11 mouse cellular contexts compared by ENCODE assay signal in genomic region chr5:140661875-140662643, GRCm38 (mm10). TPM values are rescaled to one million over a fixed set of nuclear protein-coding genes. Genes with fewer than 3 reads are reported as not detected.
A peak's percentile ranks its signal among the peaks of the same experiment; 100 is the strongest.
DNase-seq lines count a peak whose midpoint lies in the region; ATAC-seq and TF ChIP-seq lines count a peak whose summit lies in the region.
"Had no signal": no experiment of that assay in that cellular context is flagged by ENCODE, and none has a peak within 500 bp of the region (broad histone marks: within the 10 kb centered on the region; RNA-seq: fewer than 3 reads in every experiment).

No protein-coding gene starts in this region.

- no peak for TF ChIP-seq POLR2A in olfactory bulb, adult 2 months (IDR thresholded peaks at IDR 0.05; ENCODE audit: insufficient read depth, low read depth, low read length)

- TF ChIP-seq CTCF in liver, postnatal 0 days (IDR thresholded peaks at IDR 0.05; ENCODE audit: low read depth), result no peak
- TF ChIP-seq CTCF in olfactory bulb, adult 2 months (IDR thresholded peaks at IDR 0.05; ENCODE audit: insufficient read depth, low read depth, low read length), result no peak

- 0 out of 2 replicates have a peak overlapping the region, but pooled peaks have one; percentile 26 for H3K4me2 ChIP-seq in liver, postnatal 0 days (ENCODE audit: low read depth, low read length)
- H3K4me2 ChIP-seq in liver, embryonic 11.5 days, result no peak overlapping the region
- no peak overlapping the region for H3K4me2 ChIP-seq in forebrain, embryonic 13.5 days
- H3K4me2 ChIP-seq: liver, embryonic 13.5 days had no signal

- no peaks in the 10 kb centered on the region for H3K27me3 ChIP-seq in liver, postnatal 0 days (ENCODE audit: insufficient read depth, low read length)
- H3K27me3 ChIP-seq in liver, embryonic 11.5 days (replicated peaks; ENCODE audit: control insufficient read depth, insufficient read depth, low read length), result no peaks in the 10 kb centered on the region
- H3K27me3 ChIP-seq in forebrain, embryonic 13.5 days, result no peaks in the 10 kb centered on the region

- H3K4me3 ChIP-seq in liver, postnatal 0 days (ENCODE audit: low read depth, low read length), result no peak overlapping the region
- no peak overlapping the region for H3K4me3 ChIP-seq in liver, embryonic 11.5 days (ENCODE audit: low read depth, low read length)
- H3K4me3 ChIP-seq in forebrain, embryonic 13.5 days, result no peak overlapping the region
- H3K4me3 ChIP-seq in olfactory bulb, adult 2 months (ENCODE audit: insufficient read depth, low read depth, low read length), result no peak overlapping the region
- H3K4me3 ChIP-seq: liver, embryonic 13.5 days had no signal

- peaks cover 10% of the 10 kb centered on the region for H3K4me1 ChIP-seq in liver, postnatal 0 days (ENCODE audit: insufficient read depth)
- H3K4me1 ChIP-seq in liver, embryonic 11.5 days (replicated peaks; ENCODE audit: control insufficient read depth, insufficient read depth, low read length), result peaks cover 17% of the 10 kb centered on the region
- H3K4me1 ChIP-seq in forebrain, embryonic 13.5 days, result peaks cover 71% of the 10 kb centered on the region
- peaks cover 66% of the 10 kb centered on the region for H3K4me1 ChIP-seq in olfactory bulb, adult 2 months (ENCODE audit: control insufficient read depth, insufficient read depth, low read length)

- no peak for TF ChIP-seq EP300 in liver, postnatal 0 days (IDR thresholded peaks at IDR 0.05; ENCODE audit: low read depth)

- no peak for DNase-seq in frontal cortex, postnatal 25 days (ENCODE audit: low spot score in 2 of 2)
- DNase-seq in liver, postnatal 0 days, result no peak
- DNase-seq in liver, embryonic 11.5 days (ENCODE audit: low spot score), result no peak
- DNase-seq: cerebellum, adult 9-11 months; gastrocnemius, postnatal 14 days; liver, embryonic 13.5 days had no signal

- H3K9me3 ChIP-seq in liver, postnatal 0 days (ENCODE audit: low read length), result no peaks in the 10 kb centered on the region
- H3K9me3 ChIP-seq in liver, embryonic 11.5 days (ENCODE audit: control insufficient read depth, low read length), result no peaks in the 10 kb centered on the region
- no peaks in the 10 kb centered on the region for H3K9me3 ChIP-seq in forebrain, embryonic 13.5 days (replicated peaks)
- H3K9me3 ChIP-seq: liver, embryonic 13.5 days had no signal

- H3K27ac ChIP-seq in liver, postnatal 0 days (ENCODE audit: low read depth), result peak overlapping the region; percentile 22; the same call in 1 of the 2 replicates
- H3K27ac ChIP-seq in liver, embryonic 11.5 days (ENCODE audit: low read depth, low read length), result no peak overlapping the region
- peak overlapping the region; percentile 94 for H3K27ac ChIP-seq in forebrain, embryonic 13.5 days
- peak overlapping the region; percentile 85 for H3K27ac ChIP-seq in olfactory bulb, adult 2 months (ENCODE audit: insufficient read depth, low read depth, low read length)
- H3K27ac ChIP-seq: liver, embryonic 13.5 days had no signal

- ATAC-seq in frontal cortex, adult (ENCODE audit: low TSS enrichment), result peak; percentile 45
- ATAC-seq in liver, postnatal 0 days, result no peak
- no peak for ATAC-seq in liver, embryonic 11.5 days (replicated peaks; ENCODE audit: low FRiP score)
- ATAC-seq in forebrain, embryonic 13.5 days, result no peak
- ATAC-seq in inflammation-experienced regulatory T-cells, adult 6 months, result no peak
- ATAC-seq in erythroid progenitor cell, adult 5-6 weeks (replicated peaks; ENCODE audit: low FRiP score, poor library complexity, severe bottlenecking), result no peak

- H3K36me3 ChIP-seq in liver, postnatal 0 days (replicated peaks; ENCODE audit: insufficient read depth, low read length), result peaks cover 4% of the 10 kb centered on the region; the same call in 1 of the 2 replicates
- no peaks in the 10 kb centered on the region for H3K36me3 ChIP-seq in liver, embryonic 11.5 days (ENCODE audit: control insufficient read depth, insufficient read depth, low read length)
- peaks cover 12% of the 10 kb centered on the region for H3K36me3 ChIP-seq in forebrain, embryonic 13.5 days (ENCODE audit: poor library complexity, severe bottlenecking)
- H3K36me3 ChIP-seq: liver, embryonic 13.5 days had no signal

- H3K9ac ChIP-seq in liver, postnatal 0 days (replicated peaks), result no peak overlapping the region
- H3K9ac ChIP-seq in liver, embryonic 11.5 days (ENCODE audit: low read depth, low read length), result no peak overlapping the region
- H3K9ac ChIP-seq in forebrain, embryonic 13.5 days, result peak overlapping the region; percentile 45
- H3K9ac ChIP-seq: liver, embryonic 13.5 days had no signal

- 54% methylated on average over 12 of the region's 12 CpGs for WGBS in liver, postnatal 0 days (ENCODE audit: insufficient replicate concordance)
- WGBS in liver, embryonic 11.5 days, result 63% methylated on average over 12 of the region's 12 CpGs
- 53% methylated on average over 12 of the region's 12 CpGs for WGBS in forebrain, embryonic 13.5 days
- WGBS in olfactory bulb, adult 2 months, result 38% methylated on average over 12 of the region's 12 CpGs

RNA-seq across cellular contexts. Expression of gene Ttyh3, which starts 13.2 kb away (rescaled TPM):
- polyA plus RNA-seq in liver, postnatal 0 days (2015; fragmentation: Nextera tagmentation; extraction: Ambion mirVana), result 5.2 and 6.5 TPM in 2 replicates
- 24.3 and 26.5 TPM in 2 replicates for polyA plus RNA-seq in liver, embryonic 11.5 days (2014; fragmentation: Nextera tagmentation; extraction: Ambion mirVana)
- 59.3 and 63.4 TPM in 2 replicates for polyA plus RNA-seq in forebrain, embryonic 13.5 days (2015; fragmentation: Nextera tagmentation; extraction: Ambion mirVana)
- not detected in 2 replicates for polyA plus RNA-seq in olfactory bulb, adult 2 months (2012; ENCODE audit: insufficient read depth, insufficient read length, low replicate concordance, missing spikeins)
- polyA plus RNA-seq in inflammation-experienced regulatory T-cells, adult 6 months (2017; shearing (Covaris generic)), result 1 to 10 TPM; 2.8 to 4.2 (median 3.7) TPM
- 21.8 and 26.7 TPM in 2 replicates for total RNA-seq in erythroid progenitor cell, adult 5-6 weeks (2015; ENCODE audit: low replicate concordance)
- total RNA-seq in erythroid progenitor cell, adult 5-6 weeks (2017; ENCODE audit: low replicate concordance), result 21.2 and 23.2 TPM in 2 replicates

RNA-seq across cellular contexts. Expression of gene Iqce, which starts 40.1 kb away (rescaled TPM):
- 3.6 and 4.2 TPM in 2 replicates for polyA plus RNA-seq in liver, postnatal 0 days (2015; fragmentation: Nextera tagmentation; extraction: Ambion mirVana)
- polyA plus RNA-seq in liver, embryonic 11.5 days (2014; fragmentation: Nextera tagmentation; extraction: Ambion mirVana), result 13.2 and 14.4 TPM in 2 replicates
- 20.1 and 27.6 TPM in 2 replicates for polyA plus RNA-seq in forebrain, embryonic 13.5 days (2015; fragmentation: Nextera tagmentation; extraction: Ambion mirVana)
- not detected in 2 replicates for polyA plus RNA-seq in olfactory bulb, adult 2 months (2012; ENCODE audit: insufficient read depth, insufficient read length, low replicate concordance, missing spikeins)
- 10 to 100 TPM; 22.6 to 30.2 (median 27.3) TPM for polyA plus RNA-seq in inflammation-experienced regulatory T-cells, adult 6 months (2017; shearing (Covaris generic))
- total RNA-seq in erythroid progenitor cell, adult 5-6 weeks (2015; ENCODE audit: low replicate concordance), result 1.7 and 2.5 TPM in 2 replicates
- 3.3 and 6.2 TPM in 2 replicates for total RNA-seq in erythroid progenitor cell, adult 5-6 weeks (2017; ENCODE audit: low replicate concordance)

RNA-seq across cellular contexts. Expression of gene Brat1, which starts 42.8 kb away (rescaled TPM):
- polyA plus RNA-seq in liver, postnatal 0 days (2015; fragmentation: Nextera tagmentation; extraction: Ambion mirVana), result 4.7 and 4.9 TPM in 2 replicates
- 16.9 and 18.7 TPM in 2 replicates for polyA plus RNA-seq in liver, embryonic 11.5 days (2014; fragmentation: Nextera tagmentation; extraction: Ambion mirVana)
- polyA plus RNA-seq in forebrain, embryonic 13.5 days (2015; fragmentation: Nextera tagmentation; extraction: Ambion mirVana), result 21.2 and 25.1 TPM in 2 replicates
- polyA plus RNA-seq in olfactory bulb, adult 2 months (2012; ENCODE audit: insufficient read depth, insufficient read length, low replicate concordance, missing spikeins), result not detected in 2 replicates
- polyA plus RNA-seq in inflammation-experienced regulatory T-cells, adult 6 months (2017; shearing (Covaris generic)), result 10 to 100 TPM; 14.0 to 14.1 (median 14.1) TPM
- 0.84 and 2.2 TPM in 2 replicates for total RNA-seq in erythroid progenitor cell, adult 5-6 weeks (2015; ENCODE audit: low replicate concordance)
- total RNA-seq in erythroid progenitor cell, adult 5-6 weeks (2017; ENCODE audit: low replicate concordance), result 1.9 and 2.0 TPM in 2 replicates

RNA-seq across cellular contexts. Expression of gene Lfng, which starts 54.9 kb away (rescaled TPM):
- polyA plus RNA-seq in liver, postnatal 0 days (2015; fragmentation: Nextera tagmentation; extraction: Ambion mirVana), result 5.0 and 5.9 TPM in 2 replicates
- polyA plus RNA-seq in liver, embryonic 11.5 days (2014; fragmentation: Nextera tagmentation; extraction: Ambion mirVana), result 10.6 and 11.0 TPM in 2 replicates
- 28.8 and 31.8 TPM in 2 replicates for polyA plus RNA-seq in forebrain, embryonic 13.5 days (2015; fragmentation: Nextera tagmentation; extraction: Ambion mirVana)
- not detected in 2 replicates for polyA plus RNA-seq in olfactory bulb, adult 2 months (2012; ENCODE audit: insufficient read depth, insufficient read length, low replicate concordance, missing spikeins)
- polyA plus RNA-seq in inflammation-experienced regulatory T-cells, adult 6 months (2017; shearing (Covaris generic)), result 10 to 100 TPM; 16.8 to 44.8 (median 23.1) TPM
- total RNA-seq in erythroid progenitor cell, adult 5-6 weeks (2015; ENCODE audit: low replicate concordance), result 19.7 and 20.5 TPM in 2 replicates
- total RNA-seq in erythroid progenitor cell, adult 5-6 weeks (2017; ENCODE audit: low replicate concordance), result 1.9 and 11.4 TPM in 2 replicates
